Mouse (Mus musculus): ENCODE data around the gene Lama4.

DNA sequence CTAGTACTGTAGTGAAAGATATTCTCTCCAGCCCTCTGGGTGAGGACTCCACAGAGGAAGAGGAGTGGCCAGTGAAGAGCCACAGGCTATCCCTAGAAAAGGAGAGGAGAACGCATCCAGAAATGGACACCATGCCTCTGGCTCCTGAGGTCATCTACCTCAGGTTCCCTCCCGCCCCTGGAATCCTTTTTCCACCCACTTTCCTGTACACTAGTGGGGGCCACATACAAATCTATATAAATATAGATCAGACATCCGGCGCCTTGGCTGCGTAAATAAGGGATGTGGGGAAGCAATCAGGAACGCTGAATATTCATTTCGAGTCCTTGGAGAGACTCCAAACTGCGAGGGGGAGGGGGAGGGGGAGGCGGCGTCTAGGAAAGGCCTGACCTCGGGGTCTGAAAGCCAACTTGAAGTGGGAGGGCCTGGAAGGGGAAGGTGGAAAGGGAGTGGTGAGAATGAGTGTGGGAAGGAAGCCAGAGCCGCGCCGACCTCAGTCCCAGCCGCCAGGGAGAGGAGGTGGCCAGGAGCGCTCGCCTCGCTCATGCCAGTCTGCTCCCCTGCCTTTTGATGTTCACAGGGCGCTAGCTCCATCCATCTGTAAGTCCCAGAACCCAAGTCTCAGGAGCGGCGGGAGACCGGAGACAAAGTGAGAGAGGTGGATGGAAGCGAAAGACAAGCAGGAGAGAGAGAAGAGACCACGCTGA lies at the start of gene Lama4:
- peak; percentile 96 for TF ChIP-seq POLR2A (IDR thresholded peaks at IDR 0.05; ENCODE audit: insufficient read depth, low read depth, low read length)
- peak; percentile 22 for TF ChIP-seq CTCF (IDR thresholded peaks at IDR 0.05)

Data from heart, adult 2 months (tissue).